Mouse (Mus musculus): ENCODE data around the gene Cep55.

Gene Cep55

DNA sequence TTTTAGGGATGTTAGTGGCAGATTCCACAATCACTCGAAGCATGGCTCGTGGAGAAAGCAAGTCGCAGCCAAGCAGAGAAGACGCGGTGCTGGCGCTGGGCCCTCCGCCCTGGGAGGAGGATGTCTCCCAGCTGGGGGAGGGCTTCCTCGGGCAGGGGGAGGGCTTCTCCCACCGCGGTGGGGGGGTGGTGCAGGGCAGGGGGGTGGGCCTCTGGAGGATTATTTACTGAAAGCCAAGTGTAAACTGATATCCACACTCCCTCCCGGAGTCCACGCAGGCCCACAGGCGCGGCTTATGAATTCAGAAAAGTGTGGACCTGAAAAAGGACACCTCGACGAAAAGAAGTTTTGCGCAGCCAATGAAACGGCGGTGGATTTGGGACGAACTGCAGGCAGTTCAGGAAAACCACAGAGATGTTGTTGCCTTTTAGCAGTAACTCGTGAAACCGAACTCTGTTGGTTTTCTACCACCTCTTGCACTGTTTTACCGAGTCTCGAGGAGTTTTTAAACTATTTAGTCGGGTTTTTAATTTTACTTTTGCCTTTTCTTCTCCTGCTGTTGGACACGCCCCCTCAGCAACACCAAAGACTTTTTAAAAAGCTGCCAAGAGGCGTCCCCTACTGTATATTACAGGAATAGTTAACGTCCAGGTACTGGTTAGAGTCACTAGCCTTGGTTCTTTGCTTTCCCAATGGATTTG lies 11.4 kb upstream of the Cep55 start, which contains the start of gene Myof:
TSS of gene Myof (minus strand) at position 297 of the 701 bp plus-strand sequence.
- peak; percentile 83 for DNase-seq (ENCODE audit: low spot score)

DNA sequence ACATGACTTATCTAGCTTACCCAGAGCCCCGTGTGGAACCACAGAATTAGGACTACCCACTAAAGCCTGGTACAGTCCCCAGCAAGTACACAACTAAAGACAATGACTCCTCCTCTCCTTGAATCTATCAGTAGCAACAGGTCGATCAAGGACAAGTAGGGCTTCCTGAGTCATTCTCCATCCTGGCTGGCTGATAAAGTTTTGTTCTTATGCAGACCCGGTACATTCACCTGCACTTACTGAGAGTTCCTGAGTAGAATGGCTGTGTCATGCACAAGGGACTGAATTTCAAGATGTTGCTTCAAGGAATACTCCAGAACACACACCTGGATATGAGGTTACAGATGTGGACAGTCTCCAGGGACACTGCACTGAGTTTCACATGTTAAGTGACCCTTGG lies 9.6 kb upstream of the Cep55 start:
- DNase-seq (ENCODE audit: low spot score), result no peak

DNA sequence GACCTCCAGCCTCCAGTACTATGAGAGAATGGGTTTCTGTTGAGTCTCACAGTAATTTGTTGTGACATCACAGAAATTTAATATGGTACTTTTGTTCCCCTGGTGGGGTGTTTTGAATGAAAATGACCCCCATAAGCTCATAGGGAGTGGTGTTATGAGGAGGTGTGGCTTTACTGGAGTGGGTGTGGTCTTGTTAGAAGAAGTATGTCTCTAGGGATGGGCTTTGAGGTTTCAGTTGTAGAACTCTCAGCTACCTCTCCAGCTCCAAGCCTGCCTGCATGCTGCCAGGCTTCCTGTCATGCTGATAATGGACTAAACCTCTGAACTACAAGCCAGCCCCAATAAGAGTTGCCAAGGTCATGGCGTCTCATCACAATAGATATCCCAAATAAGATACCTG lies 5.1 kb upstream of the Cep55 start:
- DNase-seq (ENCODE audit: low spot score), result no peak

DNA sequence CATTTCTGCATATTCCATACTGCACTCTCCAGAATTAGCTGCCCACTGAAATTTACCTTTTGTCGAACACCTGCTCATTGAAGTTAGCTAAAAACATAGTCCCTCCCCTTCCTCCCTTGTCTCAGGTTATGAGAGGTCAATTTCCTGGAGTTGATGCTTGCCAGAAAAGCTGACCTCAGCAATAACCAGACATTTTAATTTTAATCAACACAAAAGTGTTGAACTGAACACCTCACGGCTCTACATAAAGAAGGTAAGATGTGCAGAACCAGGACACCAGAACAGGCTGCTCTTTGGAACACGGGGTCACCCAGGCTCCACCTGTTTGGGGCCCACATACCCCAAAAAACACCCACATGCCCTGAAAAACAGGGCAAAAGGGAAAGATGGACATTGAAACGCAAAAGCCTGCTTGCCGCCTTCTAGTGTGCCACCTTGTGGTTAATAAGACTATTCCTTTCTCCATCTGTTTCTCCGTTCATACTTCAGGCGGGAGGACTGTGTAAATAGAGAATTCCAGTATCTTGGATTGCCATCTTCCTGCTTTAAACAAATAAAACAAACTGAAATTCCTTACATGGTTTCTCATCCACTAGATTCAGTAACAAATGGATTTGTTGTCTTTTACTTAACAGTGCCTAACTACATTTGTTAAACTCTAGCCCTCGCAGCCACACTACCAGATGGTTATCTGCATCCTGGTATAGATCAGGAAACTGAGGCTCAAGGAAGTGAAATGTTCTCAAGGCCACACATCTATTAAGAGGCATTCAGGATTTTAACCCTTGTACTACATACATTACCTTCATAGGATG lies 1.4 kb upstream of the Cep55 start:
- no peak for DNase-seq (ENCODE audit: low spot score)

DNA sequence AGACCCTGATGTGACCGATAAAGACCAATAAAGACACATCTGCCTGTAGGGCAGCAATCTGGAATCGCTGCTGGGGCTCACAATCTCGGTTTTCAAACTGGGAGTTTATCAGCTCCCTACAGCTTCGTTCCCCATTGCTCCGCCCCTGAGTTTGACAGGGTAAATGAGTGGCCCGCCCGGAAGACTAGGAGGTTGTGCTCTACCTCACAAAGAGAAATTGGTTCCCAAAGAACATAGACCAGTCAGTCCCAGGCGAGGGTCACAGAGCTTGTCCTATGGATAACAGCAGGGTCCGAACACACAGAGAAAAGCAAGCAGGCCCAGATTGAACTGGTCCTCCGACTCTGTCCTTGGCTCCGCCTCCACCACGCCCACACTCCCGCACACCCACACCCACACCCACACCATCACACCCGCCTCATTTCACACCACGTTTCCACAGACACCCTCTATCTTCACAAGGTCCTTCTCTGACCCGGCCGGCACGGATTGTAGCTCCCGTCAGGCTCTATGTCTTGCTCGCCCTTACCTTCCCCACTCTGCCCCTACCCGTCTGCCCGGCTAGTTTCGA lies 577 bp upstream of the Cep55 start:
- peak; percentile 81 for DNase-seq (ENCODE audit: low spot score)

DNA sequence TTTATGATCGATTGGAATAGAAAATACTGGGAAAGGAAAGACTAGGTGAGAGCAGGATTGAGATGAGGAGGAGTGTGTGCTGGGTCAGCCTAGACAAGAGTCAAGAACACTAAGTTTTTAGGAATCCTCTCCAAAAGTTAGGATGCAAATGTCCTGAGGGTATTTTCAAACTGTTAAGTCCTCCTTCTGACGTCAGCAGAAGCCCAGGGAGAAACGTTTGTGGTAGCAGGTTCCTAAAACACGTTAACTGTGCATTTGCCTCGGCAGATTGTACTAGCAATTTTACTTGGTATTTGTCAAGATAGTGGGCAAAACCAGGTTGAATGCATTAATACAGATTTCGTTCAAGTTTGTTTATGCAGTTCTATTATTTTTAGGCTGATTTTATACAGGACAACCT lies 987 bp downstream of the Cep55 start:
- no peak for DNase-seq (ENCODE audit: low spot score)

DNA sequence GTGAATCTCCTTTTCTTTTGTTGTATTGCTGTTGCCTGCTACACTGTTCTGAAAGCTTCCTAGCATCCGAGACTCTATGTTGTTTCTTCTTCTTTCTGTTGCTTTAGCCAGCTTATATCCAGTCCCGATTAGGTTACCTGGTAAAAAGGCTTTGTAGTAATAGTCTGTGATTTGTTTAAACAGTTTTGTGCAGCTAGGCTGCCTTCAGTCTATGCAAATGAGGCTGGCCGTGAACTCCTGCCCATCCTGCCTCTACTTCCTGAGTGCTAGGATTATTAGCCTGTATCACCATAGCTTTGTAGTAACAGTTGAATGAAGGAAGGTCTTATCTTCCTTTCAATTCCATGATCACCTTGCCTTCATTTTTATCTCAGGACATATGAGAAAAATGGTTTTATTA lies 1.5 kb downstream of the Cep55 start:
- no peak for DNase-seq (ENCODE audit: low spot score)

DNA sequence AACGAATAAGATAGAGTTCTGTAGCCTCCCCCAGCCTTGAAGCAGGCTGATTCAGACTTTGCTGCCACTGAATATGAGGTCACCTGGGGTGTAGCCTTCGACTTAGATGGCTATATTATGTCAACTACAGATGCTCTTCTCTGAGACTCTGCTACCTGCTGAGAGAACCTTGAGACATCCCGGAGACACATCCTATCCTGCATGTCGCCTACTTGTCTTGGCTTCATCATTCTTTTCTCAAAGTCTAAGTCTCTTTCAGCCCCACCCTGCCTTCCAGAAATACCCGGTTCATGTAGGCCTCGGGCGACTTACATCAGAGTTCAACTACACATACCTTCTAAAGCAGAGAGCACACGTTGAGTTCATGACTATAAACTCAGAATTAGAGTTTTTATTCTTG lies 2.1 kb downstream of the Cep55 start:
- no peak for DNase-seq (ENCODE audit: low spot score)

DNA sequence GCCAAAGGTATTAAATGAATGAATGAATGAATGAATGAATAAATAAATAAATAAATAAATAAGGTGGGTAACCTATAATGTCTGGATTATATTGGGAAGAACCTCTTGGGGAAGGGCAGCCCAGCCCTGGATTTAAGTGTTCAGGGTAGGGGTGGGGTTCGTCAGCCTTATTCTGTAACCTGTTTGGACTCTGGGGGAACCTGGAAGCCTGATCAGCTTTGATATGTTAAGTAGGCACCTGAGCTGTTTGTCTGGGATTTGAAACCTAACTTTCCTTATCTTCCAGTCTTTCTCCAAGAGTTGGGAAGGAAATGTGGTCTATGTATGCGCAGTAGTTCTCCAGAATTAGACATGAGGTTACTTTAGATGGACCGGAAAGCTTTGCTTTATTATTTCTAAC lies 8.4 kb downstream of the Cep55 start:
- no peak for DNase-seq (ENCODE audit: low spot score)

DNA sequence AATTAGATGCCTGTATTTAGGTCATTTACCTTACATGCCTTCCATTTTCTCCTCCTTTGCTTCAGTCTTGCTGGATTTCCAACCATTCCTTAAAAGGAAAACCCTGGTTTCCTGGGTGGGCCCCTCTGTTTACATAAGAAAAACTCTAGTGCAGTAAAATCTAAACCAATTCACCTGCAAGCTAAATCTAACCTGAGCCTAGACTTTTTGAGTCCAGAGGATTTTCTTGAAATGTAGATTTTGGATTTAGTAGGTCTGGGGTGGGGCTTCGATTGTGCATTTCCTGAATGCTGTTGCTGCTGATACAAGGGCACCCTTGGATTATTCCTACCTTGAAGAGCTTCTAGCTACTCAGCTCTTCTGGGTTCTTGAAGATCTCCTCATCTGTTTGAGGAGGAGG lies 9.2 kb downstream of the Cep55 start:
- DNase-seq (ENCODE audit: low spot score), result no peak

DNA sequence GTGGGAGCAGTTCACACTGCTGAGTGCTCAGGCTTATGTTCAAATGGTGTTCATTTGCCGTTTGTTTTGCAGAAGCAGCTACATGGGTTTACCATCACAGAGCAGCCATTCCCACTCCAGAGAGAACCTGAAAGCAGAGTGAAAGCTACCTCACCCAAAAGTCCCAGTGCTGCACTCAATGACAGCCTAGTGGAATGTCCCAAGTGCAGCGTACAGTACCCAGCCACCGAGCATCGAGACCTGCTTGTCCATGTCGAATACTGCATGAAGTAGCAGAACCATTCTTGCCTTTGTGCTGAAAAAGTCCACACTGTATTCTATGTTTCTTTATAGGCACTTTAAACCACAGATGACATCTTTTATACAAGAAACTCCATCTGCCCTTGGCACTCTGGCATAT lies 18.4 kb downstream of the Cep55 start:
- no peak for DNase-seq (ENCODE audit: low spot score)

DNA sequence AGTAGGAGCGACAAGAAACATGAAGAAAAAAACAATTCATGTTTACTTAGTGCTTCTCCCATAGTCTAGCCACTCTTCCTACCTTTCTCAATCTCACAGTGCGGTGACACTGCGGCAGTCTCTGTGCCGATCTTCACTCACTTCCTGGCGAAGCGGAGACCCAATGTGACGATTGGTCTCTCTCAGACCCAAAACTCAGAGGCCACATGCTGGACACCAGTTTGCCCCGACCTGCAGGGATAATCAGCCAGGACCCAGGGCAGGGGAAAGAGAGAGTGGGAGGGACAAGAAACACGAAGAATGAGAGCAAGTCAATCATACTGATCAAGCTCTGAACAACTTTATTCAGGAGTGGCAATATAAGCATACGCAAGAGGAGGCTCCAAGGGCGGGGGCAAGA lies 20.2 kb downstream of the Cep55 start:
- DNase-seq (ENCODE audit: low spot score), result no peak

DNA sequence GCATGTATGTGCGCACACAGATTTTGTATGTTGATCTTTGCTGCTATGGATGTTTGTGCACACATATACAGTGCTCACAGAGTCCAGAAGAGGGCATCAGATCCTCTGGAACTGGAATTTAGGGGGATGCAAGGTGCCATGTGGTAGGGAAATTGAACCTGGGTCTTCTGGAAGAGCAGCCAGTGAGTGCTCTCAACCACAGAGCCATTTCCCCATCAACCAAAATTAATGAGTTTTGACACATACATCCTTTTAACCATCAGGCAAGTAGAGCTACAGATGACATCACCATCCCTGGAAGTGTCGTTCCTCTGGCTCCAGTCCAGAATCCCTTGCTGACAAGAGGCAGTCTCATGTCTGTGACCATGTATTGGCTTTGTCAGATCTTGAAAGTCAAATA lies 21.4 kb downstream of the Cep55 start:
- DNase-seq (ENCODE audit: low spot score), result no peak

DNA sequence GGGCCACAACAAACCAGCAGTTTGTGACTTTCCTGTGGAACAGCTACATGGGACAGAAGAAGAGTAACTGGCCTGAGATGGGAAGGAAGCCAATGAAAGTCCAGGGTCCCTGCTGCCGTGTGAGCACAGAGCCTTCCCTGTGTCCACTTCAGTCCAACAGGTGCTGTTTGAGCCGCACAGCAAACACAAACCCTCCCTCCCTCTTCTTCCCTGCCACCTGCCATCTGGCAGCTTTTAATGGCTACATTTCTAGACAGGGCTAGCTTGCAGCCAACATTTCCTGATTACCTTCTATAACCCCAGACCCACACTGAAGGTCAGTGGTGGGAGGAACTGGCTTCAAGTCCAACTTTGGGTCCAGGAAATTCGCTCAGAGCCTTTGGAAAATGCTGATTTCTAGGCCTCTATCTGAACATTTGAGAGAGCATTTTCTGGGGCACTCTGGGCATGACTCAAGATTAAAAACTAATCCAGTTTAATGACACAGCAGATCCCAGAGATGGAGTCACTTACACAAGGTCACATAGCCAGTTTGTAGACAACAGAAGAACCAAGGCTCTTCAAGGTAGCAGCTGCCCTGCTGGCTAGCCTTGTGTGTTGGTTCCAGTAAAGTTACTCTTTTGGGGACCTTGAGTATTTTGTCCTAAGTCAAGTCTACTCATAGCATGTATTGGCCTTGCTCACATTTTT lies 23.2 kb downstream of the Cep55 start:
- no peak for DNase-seq (ENCODE audit: low spot score)

DNA sequence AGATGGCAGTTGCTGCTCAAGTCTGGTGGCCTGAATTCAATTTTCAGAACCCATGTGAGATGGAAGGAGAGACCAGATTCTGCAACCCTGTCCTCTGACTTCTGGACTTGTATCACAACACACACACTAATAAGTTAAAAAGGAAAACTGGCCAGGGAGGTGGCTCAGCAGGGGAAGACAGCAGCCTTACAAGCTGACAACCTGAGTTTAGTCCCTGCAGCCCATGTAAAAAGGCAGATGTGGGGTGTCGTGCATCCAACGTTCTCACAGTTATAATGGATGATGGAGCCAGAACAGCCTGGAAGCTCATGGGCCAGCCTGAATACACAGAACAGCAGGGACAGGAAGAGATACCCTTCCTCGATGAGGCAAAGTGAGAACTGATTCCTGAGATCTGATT lies 26.6 kb downstream of the Cep55 start:
- DNase-seq (ENCODE audit: low spot score), result no peak

DNA sequence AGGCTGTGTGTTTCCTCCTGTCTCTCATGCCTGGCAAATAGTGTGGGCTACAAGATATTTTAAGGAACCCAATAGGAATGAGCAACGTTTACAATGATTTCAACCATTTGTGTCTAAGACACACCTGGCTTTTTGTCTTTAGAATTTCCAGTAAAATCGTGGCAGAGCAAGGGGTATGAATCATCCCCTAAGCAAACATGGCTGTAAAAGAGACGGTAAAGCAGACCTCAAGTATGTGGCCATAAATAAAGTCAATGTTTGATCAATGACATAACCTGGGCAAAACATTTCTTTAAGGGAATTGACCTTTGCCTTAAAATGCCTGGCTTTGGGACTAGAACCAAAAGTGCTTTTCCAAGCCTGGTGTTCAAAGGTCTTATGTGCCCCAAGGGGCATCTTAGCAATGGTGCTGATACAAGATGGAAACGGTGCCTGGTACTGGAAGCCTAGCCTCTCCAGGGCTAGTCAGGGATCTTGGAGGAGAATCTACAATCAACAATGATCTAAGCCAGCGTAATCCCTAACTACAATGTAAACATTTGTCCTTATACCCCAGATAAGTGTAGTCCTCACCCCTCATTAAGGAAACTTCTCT lies 28.2 kb downstream of the Cep55 start:
- DNase-seq (ENCODE audit: low spot score), result no peak

DNA sequence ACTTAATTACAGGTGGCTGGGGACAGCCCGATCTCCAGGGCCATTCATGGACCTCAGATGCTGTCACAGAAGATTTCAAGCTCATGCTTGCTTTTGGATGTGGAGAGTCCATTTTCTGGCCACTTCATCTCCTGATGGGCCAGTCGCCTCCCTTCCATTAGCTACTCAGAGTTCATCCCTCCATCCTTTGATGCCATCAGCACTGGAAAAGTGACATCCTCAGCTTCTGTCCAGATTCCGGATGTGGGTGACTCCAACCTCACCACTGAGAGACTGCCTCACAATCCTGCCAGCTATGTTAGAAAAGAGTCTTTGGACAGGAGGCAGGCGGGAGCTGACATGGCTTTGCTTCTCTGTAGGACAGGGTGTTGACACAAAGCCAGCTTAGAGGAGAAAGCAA lies 31.0 kb downstream of the Cep55 start:
- no peak for DNase-seq (ENCODE audit: low spot score)

DNA sequence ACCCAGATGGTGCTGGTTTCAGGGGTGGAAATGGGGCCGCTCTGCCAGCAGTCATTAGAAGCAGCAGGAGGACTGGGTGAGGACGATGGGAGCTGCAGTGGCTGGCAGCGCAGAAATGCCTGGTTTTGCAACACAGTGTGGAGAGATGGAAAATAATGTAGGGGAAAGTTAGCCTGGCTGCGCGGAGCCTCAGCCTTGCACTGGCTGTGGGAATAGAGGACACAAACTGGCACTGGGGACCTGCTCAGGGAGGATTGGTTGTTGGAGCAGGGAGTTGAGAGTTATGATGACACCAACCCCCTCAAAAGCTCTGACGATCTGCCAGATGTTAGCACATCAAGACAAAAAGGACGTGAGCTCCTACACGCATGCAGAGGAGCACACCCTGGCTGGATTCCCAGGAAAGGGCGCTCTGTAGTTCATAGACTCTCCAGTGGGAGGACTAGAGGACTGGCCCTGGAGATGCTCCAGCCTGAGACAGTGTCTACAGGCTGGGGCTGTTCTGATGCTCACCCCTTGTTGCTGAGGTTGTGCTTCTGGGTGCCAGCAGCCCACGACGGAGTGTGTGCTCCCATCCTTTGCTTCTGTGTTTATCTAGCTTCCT lies 32.2 kb downstream of the Cep55 start:
- DNase-seq (ENCODE audit: low spot score), result peak; percentile 57

DNA sequence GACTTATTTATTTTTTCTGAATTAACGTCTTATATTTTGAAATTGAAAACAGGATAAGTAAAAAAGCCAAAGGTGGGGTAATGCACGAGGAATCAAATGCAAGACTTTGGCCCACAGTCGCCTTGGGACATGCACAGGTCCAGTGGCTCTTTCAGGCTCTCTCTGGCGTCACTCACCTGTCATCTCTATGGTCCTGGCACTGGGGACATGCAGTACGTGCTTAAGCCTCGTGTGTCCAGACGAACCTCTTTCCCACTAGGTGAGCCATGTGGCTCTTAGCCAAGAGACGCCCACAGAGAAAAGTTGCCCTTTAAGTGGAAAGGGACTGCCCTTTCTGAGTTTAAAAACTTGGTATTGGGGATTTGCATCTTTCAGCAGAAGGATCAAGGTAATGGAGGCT lies 34.5 kb downstream of the Cep55 start:
- no peak for DNase-seq (ENCODE audit: low spot score)

DNA sequence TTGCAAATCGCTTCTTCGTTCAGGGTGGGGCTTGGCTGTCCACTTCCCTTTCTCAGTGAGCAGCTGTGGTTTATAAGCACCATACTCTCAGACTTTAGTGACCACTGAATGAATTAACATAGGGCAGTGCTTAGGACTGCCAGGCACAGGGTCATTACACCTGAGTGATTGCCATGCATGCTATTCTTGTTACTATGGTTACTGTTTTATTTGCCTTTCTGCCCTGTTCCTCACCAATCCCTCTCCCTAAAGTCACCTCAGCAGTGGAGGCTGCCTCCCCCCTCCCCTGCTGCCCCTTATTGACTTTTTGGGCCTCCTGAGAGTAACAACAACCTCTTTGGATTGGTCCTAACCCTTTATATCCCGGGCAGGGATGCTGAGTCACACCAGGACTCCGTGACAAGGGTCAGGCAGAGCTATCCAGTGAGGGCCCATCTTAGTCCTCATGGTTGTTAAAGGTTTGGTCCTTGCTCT lies 36.7 kb downstream of the Cep55 start:
- DNase-seq (ENCODE audit: low spot score), result no peak

DNA sequence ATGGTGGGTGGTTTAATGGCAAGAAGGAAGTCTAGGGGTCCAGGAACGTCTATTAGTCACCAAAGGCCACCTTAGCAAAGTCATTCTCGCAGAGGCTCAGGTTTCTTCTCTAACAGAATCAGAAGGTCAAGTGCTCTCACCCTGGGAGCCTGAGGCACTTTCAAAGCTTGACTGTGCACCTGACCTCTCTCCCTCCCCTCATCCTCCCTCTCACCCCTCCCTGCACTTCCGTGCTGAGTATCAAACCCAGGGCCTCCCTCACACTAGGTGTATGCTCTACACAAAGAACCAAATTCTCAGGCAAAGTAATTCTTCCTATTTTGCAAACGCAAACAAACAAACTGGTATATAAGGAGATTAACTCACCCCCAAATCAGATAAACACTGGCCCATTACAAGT lies 41.4 kb downstream of the Cep55 start:
- DNase-seq (ENCODE audit: low spot score), result no peak

All from urinary bladder, postnatal 14 days (tissue).